Mouse (Mus musculus): Measurements from ENCODE around the gene Zfp654. TPM values are rescaled to one million over a fixed set of nuclear protein-coding genes. Genes with fewer than 3 reads are reported as not detected.

Zfp654 gene
- polyA plus RNA-seq, 1 experiment from 2014 or later: 9.4 TPM

GRCm38 (mm10) chr16:64770521-64771430, 80.7 kb downstream of the Zfp654 start, which contains the start of gene 4930453N24Rik:
4930453N24Rik (minus strand) TSS chr16:64771161.
- Histone ChIP-seq H3K36me3 (ENCODE audit: control insufficient read depth, insufficient read depth, low read length) (no peaks in the 10 kb centered on the region; the same call in 1 of the 2 replicates), H3K4me1 (ENCODE audit: control insufficient read depth, insufficient read depth, low read length) (no peaks in the 10 kb centered on the region), H3K4me3 (ENCODE audit: low read depth, low read length) (peak within 1 kb of the TSS; percentile 83), H3K27ac (replicated peaks; ENCODE audit: low read depth, low read length) (peak within 1 kb of the TSS; percentile 83), H3K4me2 (ENCODE audit: low read depth, severe bottlenecking) (peak within 1 kb of the TSS; percentile 54; the same call in 1 of the 2 replicates), H3K9me3 (ENCODE audit: control insufficient read depth, low read length) (no peaks in the 10 kb centered on the region), H3K27me3 (ENCODE audit: control insufficient read depth, insufficient read depth, low read length) (no peaks in the 10 kb centered on the region), H3K9ac (ENCODE audit: low read length) (peak within 1 kb of the TSS; percentile 79)
- 2% methylated on average over 72 of the region's 72 CpGs for WGBS
- DNase-seq (ENCODE audit: low spot score) (peak; percentile 91), ATAC-seq (ENCODE audit: insufficient number of reproducible peaks, low FRiP score, low TSS enrichment, low read depth) (peak; percentile 97)

GRCm38 (mm10) chr16:64766696-64767300, 84.7 kb downstream of the Zfp654 start:
- Histone ChIP-seq H3K4me1 (ENCODE audit: control insufficient read depth, insufficient read depth, low read length) (no peaks in the 10 kb centered on the region), H3K9me3 (ENCODE audit: control insufficient read depth, low read length) (peaks cover 5% of the 10 kb centered on the region; the same call in 1 of the 2 replicates), H3K4me3 (ENCODE audit: low read depth, low read length) (no peak overlapping the region), H3K27ac (replicated peaks; ENCODE audit: low read depth, low read length) (no peak overlapping the region), H3K36me3 (ENCODE audit: control insufficient read depth, insufficient read depth, low read length) (peaks cover 11% of the 10 kb centered on the region), H3K4me2 (ENCODE audit: low read depth, severe bottlenecking) (no peak overlapping the region), H3K27me3 (ENCODE audit: control insufficient read depth, insufficient read depth, low read length) (no peaks in the 10 kb centered on the region), H3K9ac (ENCODE audit: low read length) (no peak overlapping the region)
- DNase-seq (ENCODE audit: low spot score): no peak
- 97% methylated on average over 8 of the region's 8 CpGs for WGBS
- no peak for ATAC-seq (ENCODE audit: insufficient number of reproducible peaks, low FRiP score, low TSS enrichment, low read depth)

DNA sequence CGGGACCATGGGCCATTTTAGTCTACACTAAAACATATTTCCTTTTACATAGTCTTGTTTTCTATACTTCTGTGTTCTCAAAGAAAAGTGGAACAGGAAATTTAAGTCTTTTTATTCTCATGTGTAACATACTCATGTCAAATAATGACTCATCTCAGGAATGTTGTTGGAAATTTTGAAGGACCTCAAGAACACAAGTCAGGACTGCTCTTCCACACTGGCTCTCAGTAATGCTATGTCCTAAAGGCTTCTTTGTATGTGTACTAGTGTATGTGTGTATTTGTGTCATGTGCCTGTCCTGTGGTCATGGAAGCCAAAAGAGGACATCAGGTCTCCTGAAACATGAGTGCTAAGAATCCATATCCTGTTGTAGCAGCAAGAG, 92.2 kb downstream of the Zfp654 start:
- no peak overlapping the region for H3K9ac ChIP-seq (ENCODE audit: low read length)
- no peak overlapping the region for H3K27ac ChIP-seq (replicated peaks; ENCODE audit: low read depth, low read length)
- 92% methylated on average over 1 of the region's 1 CpGs for WGBS
- ATAC-seq (ENCODE audit: insufficient number of reproducible peaks, low FRiP score, low TSS enrichment, low read depth) (no peak), DNase-seq (ENCODE audit: low spot score) (no peak)
- H3K27me3 ChIP-seq (ENCODE audit: control insufficient read depth, insufficient read depth, low read length): no peaks in the 10 kb centered on the region
- H3K9me3 ChIP-seq (ENCODE audit: control insufficient read depth, low read length): peaks cover 5% of the 10 kb centered on the region; the same call in 1 of the 2 replicates
- no peaks in the 10 kb centered on the region for H3K4me1 ChIP-seq (ENCODE audit: control insufficient read depth, insufficient read depth, low read length)
- H3K4me2 ChIP-seq (ENCODE audit: low read depth, severe bottlenecking): no peak overlapping the region
- peaks cover 11% of the 10 kb centered on the region for H3K36me3 ChIP-seq (ENCODE audit: control insufficient read depth, insufficient read depth, low read length)
- no peak overlapping the region for H3K4me3 ChIP-seq (ENCODE audit: low read depth, low read length)

DNA sequence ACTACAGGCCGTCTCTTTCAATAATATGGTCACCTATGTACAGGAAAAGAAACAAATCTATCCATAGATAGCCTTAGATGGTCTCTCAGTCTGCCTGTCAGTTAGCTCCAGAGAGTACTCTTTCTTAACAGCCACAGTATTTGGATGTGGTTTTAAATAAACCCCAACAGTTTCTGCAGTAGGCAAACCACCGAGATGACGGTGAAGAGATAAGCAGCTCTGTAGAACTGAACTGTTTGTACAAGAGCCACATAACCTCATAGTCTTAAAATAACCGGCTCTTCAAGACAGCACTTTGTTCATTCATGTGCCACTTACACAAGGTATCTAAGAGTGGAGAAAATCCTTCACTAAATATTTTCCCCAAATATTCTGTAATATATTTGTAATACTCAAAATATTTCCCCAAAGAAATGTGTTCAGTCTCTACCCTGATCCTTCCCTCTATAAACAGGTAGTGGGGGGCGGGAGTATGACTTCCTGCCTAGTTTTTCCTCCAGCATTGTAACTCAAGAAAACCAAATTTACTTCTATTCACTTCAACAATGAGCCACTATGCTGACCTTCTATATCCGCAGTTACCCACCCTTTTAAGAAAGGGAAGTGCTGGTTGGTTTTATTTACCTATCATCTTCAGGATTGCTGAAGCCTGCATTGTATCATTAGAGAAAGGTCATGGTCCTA, 92.7 kb downstream of the Zfp654 start:
- Histone ChIP-seq H3K27me3 (ENCODE audit: control insufficient read depth, insufficient read depth, low read length) (no peaks in the 10 kb centered on the region), H3K4me1 (ENCODE audit: control insufficient read depth, insufficient read depth, low read length) (no peaks in the 10 kb centered on the region), H3K9ac (ENCODE audit: low read length) (no peak overlapping the region), H3K27ac (replicated peaks; ENCODE audit: low read depth, low read length) (no peak overlapping the region), H3K4me3 (ENCODE audit: low read depth, low read length) (no peak overlapping the region), H3K36me3 (ENCODE audit: control insufficient read depth, insufficient read depth, low read length) (peaks cover 9% of the 10 kb centered on the region), H3K9me3 (ENCODE audit: control insufficient read depth, low read length) (peaks cover 5% of the 10 kb centered on the region; the same call in 1 of the 2 replicates), H3K4me2 (ENCODE audit: low read depth, severe bottlenecking) (no peak overlapping the region)
- 88% methylated on average over 6 of the region's 6 CpGs for WGBS
- no peak for ATAC-seq (ENCODE audit: insufficient number of reproducible peaks, low FRiP score, low TSS enrichment, low read depth)
- no peak for DNase-seq (ENCODE audit: low spot score)

DNA sequence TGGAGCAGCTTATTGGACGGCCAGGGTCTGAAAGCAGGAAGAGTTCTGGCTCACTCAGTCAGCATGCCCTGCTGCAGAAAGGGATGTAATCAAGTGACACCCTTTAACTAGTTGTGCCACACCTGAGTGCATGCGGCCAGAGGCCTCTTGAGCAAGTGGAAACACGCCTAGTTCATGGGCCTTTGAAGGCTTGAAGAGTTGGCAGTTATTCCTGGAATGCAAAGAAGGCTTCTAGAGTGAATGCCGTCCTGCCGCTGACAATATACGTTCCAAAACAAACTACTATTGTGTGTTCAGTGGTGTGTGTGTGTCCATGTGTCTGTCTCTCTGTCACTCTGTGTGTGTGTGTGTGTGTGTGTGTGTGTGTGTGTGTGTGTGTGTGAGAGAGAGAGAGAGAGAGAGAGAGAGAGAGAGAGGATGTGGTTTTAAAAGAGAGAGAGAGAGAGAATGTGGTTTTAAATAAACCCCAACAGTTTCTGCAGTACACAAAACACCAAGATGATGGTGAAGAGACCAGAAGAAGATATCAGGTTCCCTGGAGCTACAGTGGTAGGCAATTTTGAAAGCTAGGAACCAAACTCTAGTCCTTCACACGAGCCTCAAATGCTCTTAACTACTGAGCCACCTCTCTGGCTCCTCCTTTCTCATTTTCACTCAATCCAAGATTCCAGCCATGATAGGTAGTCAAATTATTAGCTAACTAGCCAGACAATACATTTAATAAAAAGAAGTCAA, 93.6 kb downstream of the Zfp654 start:
- Histone ChIP-seq H3K4me2 (ENCODE audit: low read depth, severe bottlenecking) (no peak overlapping the region), H3K4me1 (ENCODE audit: control insufficient read depth, insufficient read depth, low read length) (no peaks in the 10 kb centered on the region), H3K4me3 (ENCODE audit: low read depth, low read length) (no peak overlapping the region), H3K27me3 (ENCODE audit: control insufficient read depth, insufficient read depth, low read length) (no peaks in the 10 kb centered on the region), H3K27ac (replicated peaks; ENCODE audit: low read depth, low read length) (no peak overlapping the region), H3K36me3 (ENCODE audit: control insufficient read depth, insufficient read depth, low read length) (peaks cover under 1% of the 10 kb centered on the region), H3K9ac (ENCODE audit: low read length) (no peak overlapping the region), H3K9me3 (ENCODE audit: control insufficient read depth, low read length) (peaks cover under 1% of the 10 kb centered on the region; the same call in 1 of the 2 replicates)
- ATAC-seq (ENCODE audit: insufficient number of reproducible peaks, low FRiP score, low TSS enrichment, low read depth) (no peak), DNase-seq (ENCODE audit: low spot score) (no peak)
- WGBS: 84% methylated on average over 7 of the region's 7 CpGs

DNA sequence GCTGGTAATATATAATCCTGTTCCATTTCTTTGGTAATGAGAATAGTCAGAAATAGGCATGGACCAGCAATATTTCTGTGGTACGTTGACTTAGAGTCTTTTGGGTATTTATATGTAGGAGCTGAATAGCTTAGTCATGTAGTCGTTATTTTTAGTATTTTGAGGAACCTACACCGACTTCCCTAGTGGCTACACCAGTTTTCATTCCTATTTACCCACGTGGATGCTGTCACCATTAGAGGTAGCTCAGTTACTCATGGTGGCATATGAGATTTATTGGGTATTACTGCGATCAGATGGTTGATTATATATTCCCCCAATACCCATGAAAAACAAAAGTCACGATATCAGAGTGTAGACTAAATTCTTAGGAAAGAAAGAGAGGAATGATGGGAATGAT, 95.1 kb downstream of the Zfp654 start:
- no peak overlapping the region for H3K4me3 ChIP-seq (ENCODE audit: low read depth, low read length)
- no peak overlapping the region for H3K27ac ChIP-seq (replicated peaks; ENCODE audit: low read depth, low read length)
- H3K27me3 ChIP-seq (ENCODE audit: control insufficient read depth, insufficient read depth, low read length): no peaks in the 10 kb centered on the region
- H3K4me2 ChIP-seq (ENCODE audit: low read depth, severe bottlenecking): no peak overlapping the region
- DNase-seq (ENCODE audit: low spot score) (no peak), ATAC-seq (ENCODE audit: insufficient number of reproducible peaks, low FRiP score, low TSS enrichment, low read depth) (no peak)
- H3K4me1 ChIP-seq (ENCODE audit: control insufficient read depth, insufficient read depth, low read length): no peaks in the 10 kb centered on the region
- H3K9me3 ChIP-seq (ENCODE audit: control insufficient read depth, low read length): no peaks in the 10 kb centered on the region
- no peaks in the 10 kb centered on the region for H3K36me3 ChIP-seq (ENCODE audit: control insufficient read depth, insufficient read depth, low read length)
- no peak overlapping the region for H3K9ac ChIP-seq (ENCODE audit: low read length)
- WGBS: 84% methylated on average over 6 of the region's 6 CpGs

DNA sequence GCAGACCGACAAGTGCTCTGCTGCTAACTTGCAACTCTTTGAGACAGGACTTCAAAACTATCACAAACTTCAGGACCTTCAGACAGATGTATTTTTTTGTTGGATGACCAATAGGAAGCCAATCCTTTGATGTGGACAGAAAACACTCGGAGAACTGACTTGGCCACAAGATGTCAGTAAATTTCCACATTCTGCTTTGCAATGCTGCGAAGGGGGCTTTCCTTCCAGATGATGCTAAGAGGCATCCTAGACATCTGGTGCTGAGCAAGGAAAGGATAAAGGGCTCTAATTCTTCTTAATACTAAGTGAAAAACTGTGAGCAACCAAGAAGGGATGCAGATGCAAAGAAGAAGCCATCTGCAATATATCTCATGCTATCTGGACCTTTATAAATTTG, 96.7 kb downstream of the Zfp654 start:
- ATAC-seq (ENCODE audit: insufficient number of reproducible peaks, low FRiP score, low TSS enrichment, low read depth) (no peak), DNase-seq (ENCODE audit: low spot score) (peak; percentile 45)
- Histone ChIP-seq H3K4me2 (ENCODE audit: low read depth, severe bottlenecking) (no peak overlapping the region), H3K4me3 (ENCODE audit: low read depth, low read length) (no peak overlapping the region), H3K27me3 (ENCODE audit: control insufficient read depth, insufficient read depth, low read length) (no peaks in the 10 kb centered on the region), H3K27ac (replicated peaks; ENCODE audit: low read depth, low read length) (no peak overlapping the region), H3K36me3 (ENCODE audit: control insufficient read depth, insufficient read depth, low read length) (no peaks in the 10 kb centered on the region), H3K4me1 (ENCODE audit: control insufficient read depth, insufficient read depth, low read length) (no peaks in the 10 kb centered on the region), H3K9me3 (ENCODE audit: control insufficient read depth, low read length) (no peaks in the 10 kb centered on the region), H3K9ac (ENCODE audit: low read length) (no peak overlapping the region)
- 42% methylated on average over 3 of the region's 3 CpGs for WGBS

All from limb, embryonic 11.5 days (tissue).